Mouse (Mus musculus) lung, adult 2 months (tissue): ENCODE data around the gene Atp6v0d1.

Source experiments
- CTCF ChIP-seq: fragments of 200-500 bp; IDR thresholded peaks from 2 replicates; pipeline ENCODE4 v1.5.1; 2011; ENCODE audit warnings: mild to moderate bottlenecking, low read length, control low read depth; ENCODE audit not compliant: insufficient read depth
- POLR2A ChIP-seq: fragments of 200-500 bp; IDR thresholded peaks from 2 replicates; pipeline ENCODE4 v1.6.1; 2011; ENCODE audit warnings: low read depth, mild to moderate bottlenecking, control low read depth, low read length, borderline replicate concordance; ENCODE audit errors: extremely low read depth

- TF ChIP-seq CTCF: peak; percentile 85
- peak; percentile 61; the same call in 1 of the 2 replicates for TF ChIP-seq POLR2A
Measured at GRCm38 (mm10) chr8:105596362-105597034, 30.7 kb upstream of the Atp6v0d1 start.
